Mouse (Mus musculus): ENCODE results near the gene Kcnn1.

- TF ChIP-seq MYOD1 (IDR thresholded peaks at IDR 0.05; ENCODE audit: control insufficient read depth, insufficient read length, low read depth) (no peak), CTCF (IDR thresholded peaks at IDR 0.05; ENCODE audit: control insufficient read depth, insufficient read depth, insufficient read length) (no peak)
Observed at GRCm38 (mm10) chr8:70852595-70853231, 10.3 kb downstream of the Kcnn1 start.
